Mouse (Mus musculus) thymus, adult 2 months (tissue): ENCODE data around the gene Olfr575. TPM values are rescaled to one million over a fixed set of nuclear protein-coding genes. Genes with fewer than 3 reads are reported as not detected.

Experiments
- DNase-seq: peaks from one replicate; pipeline ENCODE4 v3.0.0; 2021
- H3K27ac ChIP-seq: fragments of 200-500 bp; 2 replicates; pipeline ENCODE4 v1.5.1; 2012; ENCODE audit warnings: low read length, control low read depth; ENCODE audit not compliant: control insufficient read depth, insufficient read depth
- H3K27me3 ChIP-seq: fragments of 200-500 bp; 2 replicates; pipeline ENCODE4 v1.6.1; 2012; ENCODE audit warnings: mild to moderate bottlenecking, low read length, moderate library complexity, mixed read lengths; ENCODE audit not compliant: control insufficient read depth, insufficient read depth
- H3K36me3 ChIP-seq: fragments of 200-500 bp; 2 replicates; pipeline ENCODE4 v1.6.1; 2012; ENCODE audit warnings: mild to moderate bottlenecking, low read length, moderate library complexity; ENCODE audit not compliant: control insufficient read depth, insufficient read depth
- H3K4me1 ChIP-seq: fragments of 200-500 bp; replicated peaks from 2 replicates; pipeline ENCODE4 v1.6.1; 2012; ENCODE audit warnings: low read length; ENCODE audit not compliant: control insufficient read depth, insufficient read depth
- H3K4me3 ChIP-seq: fragments of 200-500 bp; 2 replicates; pipeline ENCODE4 v1.5.1; 2012; ENCODE audit warnings: mild to moderate bottlenecking, low read length, control low read depth, moderate library complexity; ENCODE audit not compliant: control insufficient read depth, insufficient read depth
- CTCF ChIP-seq: fragments of 200-500 bp; IDR thresholded peaks from 2 replicates; pipeline ENCODE4 v1.5.1; 2012; ENCODE audit warnings: mild to moderate bottlenecking, control low read depth, low read length, moderate library complexity, borderline replicate concordance; ENCODE audit not compliant: control insufficient read depth, poor library complexity, insufficient read depth; ENCODE audit errors: extremely low read depth
- POLR2A ChIP-seq: fragments of 200-500 bp; IDR thresholded peaks from 2 replicates; pipeline ENCODE4 v1.6.1; 2012; ENCODE audit warnings: mild to moderate bottlenecking, low read length, control low read depth, moderate library complexity; ENCODE audit not compliant: control insufficient read depth, poor library complexity, insufficient read depth; ENCODE audit errors: extremely low read depth
- WGBS: fragments of 180-500 bp; shearing (Covaris S2); methylation state at CpG from one replicate; pipeline ENCODE4 v1.1.7; 2018; 5-methylcytosine and 5-hydroxymethylcytosine counted together
- polyA plus RNA-seq: library from polyadenylated mRNA; depleted of rRNA; stranded (reverse); fragments of >200 nt; gene quantifications from 2 replicates; pipeline ENCODE4 v1.2.3, GENCODE M21; 2012; rRNA removed

The Olfr575 gene
- not detected in 2 replicates for polyA plus RNA-seq

- 62% methylated on average over 1 of the region's 1 CpGs for WGBS
- no peak for DNase-seq
- H3K27ac ChIP-seq, result no peak within 1 kb of the TSS
- no peaks in the 10 kb centered on the region for H3K4me1 ChIP-seq
- H3K4me3 ChIP-seq, result no peak within 1 kb of the TSS
- H3K27me3 ChIP-seq, result no peaks in the 10 kb centered on the region
- TF ChIP-seq POLR2A, result no peak
- TF ChIP-seq CTCF, result no peak
- H3K36me3 ChIP-seq, result no peaks in the 10 kb centered on the region
Measured at GRCm38 (mm10) chr7:102958593-102958992, at the start of gene Olfr575. Gene Olfr575, minus strand, starts transcription at chr7:102958775.

GRCm38 (mm10) chr7:102989224-102989623 is 30.6 kb upstream of the Olfr575 start, which contains the start of gene Olfr578:
Gene Olfr578, minus strand, starts transcription at chr7:102989324.
- WGBS, result 78% methylated on average over 3 of the region's 3 CpGs
- no peak within 1 kb of the TSS for H3K4me3 ChIP-seq

GRCm38 (mm10) chr7:102975843-102976242 is 17.3 kb upstream of the Olfr575 start, which contains the start of gene Olfr577:
Gene Olfr577, minus strand, starts transcription at chr7:102975943.
- no peaks in the 10 kb centered on the region for H3K27me3 ChIP-seq

More at GRCm38 (mm10) chr7:102989224-102989623, 30.6 kb upstream of the Olfr575 start, which contains the start of gene Olfr578:
- H3K4me1 ChIP-seq, result no peaks in the 10 kb centered on the region
- no peaks in the 10 kb centered on the region for H3K27me3 ChIP-seq
- no peaks in the 10 kb centered on the region for H3K36me3 ChIP-seq
- no peak for DNase-seq
- no peak within 1 kb of the TSS for H3K27ac ChIP-seq
- TF ChIP-seq CTCF, result no peak
- TF ChIP-seq POLR2A, result no peak

DNA sequence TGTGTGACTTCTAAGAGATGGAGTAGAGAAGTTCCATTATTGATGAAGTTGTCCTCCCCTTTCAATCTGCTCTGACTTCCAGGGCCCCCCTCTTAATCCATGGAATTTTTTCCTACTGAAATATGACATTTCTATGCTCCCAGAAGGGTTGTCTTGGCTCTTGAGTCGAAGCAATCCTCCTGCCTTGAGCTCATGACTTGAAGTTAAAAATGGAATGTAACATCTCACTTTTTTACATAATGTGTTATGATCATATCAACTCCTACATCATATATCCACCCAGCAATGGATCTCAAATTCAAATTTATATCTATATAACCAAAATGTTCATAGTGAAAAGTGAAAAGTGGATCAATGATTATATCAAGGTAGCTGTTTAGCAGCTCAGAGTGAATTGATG is 15.8 kb upstream of the Olfr575 start:
- TF ChIP-seq CTCF (no peak), POLR2A (no peak)
- Histone ChIP-seq H3K36me3 (no peaks in the 10 kb centered on the region), H3K27me3 (no peaks in the 10 kb centered on the region), H3K4me1 (no peaks in the 10 kb centered on the region), H3K4me3 (no peak overlapping the region), H3K27ac (no peak overlapping the region)
- DNase-seq, result no peak
- 44% methylated on average over 1 of the region's 1 CpGs for WGBS

More at GRCm38 (mm10) chr7:102975843-102976242, 17.3 kb upstream of the Olfr575 start, which contains the start of gene Olfr577:
- Histone ChIP-seq H3K4me1 (no peaks in the 10 kb centered on the region), H3K27ac (no peak within 1 kb of the TSS), H3K4me3 (no peak within 1 kb of the TSS), H3K36me3 (no peaks in the 10 kb centered on the region)
- no peak for DNase-seq
- no peak for TF ChIP-seq POLR2A
- no peak for TF ChIP-seq CTCF
- WGBS, result 87% methylated on average over 2 of the region's 2 CpGs

- Histone ChIP-seq H3K4me1 (no peaks in the 10 kb centered on the region), H3K36me3 (no peaks in the 10 kb centered on the region), H3K4me3 (no peak within 1 kb of the TSS), H3K27me3 (no peaks in the 10 kb centered on the region), H3K27ac (no peak within 1 kb of the TSS)
- 46% methylated on average over 2 of the region's 2 CpGs for WGBS
- no peak for DNase-seq
- no peak for TF ChIP-seq POLR2A
- TF ChIP-seq CTCF, result no peak
Measured at GRCm38 (mm10) chr7:102962360-102962759, 3.8 kb upstream of the Olfr575 start, which contains the start of gene Olfr576. Gene Olfr576, plus strand, starts transcription at chr7:102962660.

GRCm38 (mm10) chr7:102958137-102958536 is 438 bp downstream of the Olfr575 start:
- Histone ChIP-seq H3K27me3 (no peaks in the 10 kb centered on the region), H3K27ac (no peak overlapping the region), H3K4me1 (no peaks in the 10 kb centered on the region), H3K36me3 (no peaks in the 10 kb centered on the region), H3K4me3 (no peak overlapping the region)
- TF ChIP-seq POLR2A, result no peak
- TF ChIP-seq CTCF, result no peak
- no peak for DNase-seq
- 77% methylated on average over 3 of the region's 3 CpGs for WGBS
